Mouse (Mus musculus) limb, embryonic 15.5 days (tissue): Measurements from ENCODE around the gene Mkks. TPM values are rescaled to one million over a fixed set of nuclear protein-coding genes. Genes with fewer than 3 reads are reported as not detected.

Experiments
- ATAC-seq: fragments of 200-750 bp; cut with Nextera tagmentation; 2 replicates; pipeline ENCODE4 v1.8.0; 2017; ENCODE audit warnings: low read depth, moderate TSS enrichment; ENCODE audit not compliant: insufficient number of reproducible peaks, low FRiP score, low TSS enrichment
- H3K27ac ChIP-seq: fragments of 300-500 bp; sonication (generic); 2 replicates; pipeline ENCODE4 v1.5.1; 2015; ENCODE audit warnings: moderate library complexity, mild to moderate bottlenecking, inconsistent platforms
- H3K27me3 ChIP-seq: fragments of 300-500 bp; sonication (generic); 2 replicates; pipeline ENCODE4 v1.6.1; 2015; ENCODE audit warnings: inconsistent platforms
- H3K36me3 ChIP-seq: fragments of 300-500 bp; sonication (generic); 2 replicates; pipeline ENCODE4 v1.6.1; 2015; ENCODE audit warnings: inconsistent platforms
- H3K4me1 ChIP-seq: fragments of 300-500 bp; sonication (generic); 2 replicates; pipeline ENCODE4 v1.6.1; 2015; ENCODE audit warnings: inconsistent platforms
- H3K4me2 ChIP-seq: fragments of 300-500 bp; sonication (generic); 2 replicates; pipeline ENCODE4 v1.6.1; 2015; ENCODE audit warnings: mild to moderate bottlenecking, inconsistent platforms
- H3K4me3 ChIP-seq: fragments of 300-500 bp; sonication (generic); 2 replicates; pipeline ENCODE4 v1.5.1; 2015; ENCODE audit warnings: mild to moderate bottlenecking, inconsistent platforms
- H3K9ac ChIP-seq: fragments of 300-500 bp; sonication (generic); 2 replicates; pipeline ENCODE4 v1.6.1; 2015; ENCODE audit warnings: inconsistent platforms
- H3K9me3 ChIP-seq: fragments of 300-500 bp; sonication (generic); 2 replicates; pipeline ENCODE4 v1.6.1; 2016; ENCODE audit warnings: inconsistent platforms
- WGBS: fragments of 180-500 bp; shearing (Covaris S2); methylation state at CpG from one replicate; pipeline ENCODE4 v1.1.7; 2015; 5-methylcytosine and 5-hydroxymethylcytosine counted together
- polyA plus RNA-seq: library from polyadenylated mRNA; unstranded; fragments of >200 nt; fragmentation: Nextera tagmentation; extraction: Ambion mirVana; gene quantifications from 2 replicates; pipeline ENCODE4 v1.2.1, GENCODE M21; 2015

The Mkks gene
- polyA plus RNA-seq, 1 experiment from 2014 or later = 12.5 TPM

- no peaks in the 10 kb centered on the region for H3K9me3 ChIP-seq
- ATAC-seq = no peak
- WGBS = 63% methylated on average over 3 of the region's 3 CpGs
- no peak overlapping the region for H3K27ac ChIP-seq
- H3K4me3 ChIP-seq = no peak overlapping the region
- no peak overlapping the region for H3K9ac ChIP-seq
- no peaks in the 10 kb centered on the region for H3K27me3 ChIP-seq
- no peaks in the 10 kb centered on the region for H3K4me1 ChIP-seq
- H3K4me2 ChIP-seq = no peak overlapping the region
- H3K36me3 ChIP-seq = no peaks in the 10 kb centered on the region
Measured at GRCm38 (mm10) chr2:136832936-136833335, 58.3 kb downstream of the Mkks start.

GRCm38 (mm10) chr2:136827612-136828011 is 63.6 kb downstream of the Mkks start:
- no peaks in the 10 kb centered on the region for H3K9me3 ChIP-seq
- WGBS = 76% methylated on average over 4 of the region's 4 CpGs
- H3K4me2 ChIP-seq = no peak overlapping the region
- no peaks in the 10 kb centered on the region for H3K4me1 ChIP-seq
- H3K4me3 ChIP-seq = no peak overlapping the region
- no peak overlapping the region for H3K9ac ChIP-seq
- H3K27ac ChIP-seq = no peak overlapping the region
- no peak for ATAC-seq
- no peaks in the 10 kb centered on the region for H3K27me3 ChIP-seq
- no peaks in the 10 kb centered on the region for H3K36me3 ChIP-seq

Other genes starting within 250 kb of the Mkks start
- 0.41 and 0.65 TPM in 2 replicates for gene Snap25, start 177.9 kb downstream of the Mkks start, polyA plus RNA-seq
- 21.6 and 42.9 TPM in 2 replicates for gene AL731706.2, start 5.7 kb downstream of the Mkks start, polyA plus RNA-seq
- 5.5 and 6.5 TPM in 2 replicates for gene Slx4ip, start 171 bp downstream of the Mkks start, polyA plus RNA-seq
- gene AL731706.1, start within 50 bp of the Mkks start, polyA plus RNA-seq = 27.3 and 33.6 TPM in 2 replicates
- 28.9 and 35.2 TPM in 2 replicates for gene Jag1, start 225.3 kb upstream of the Mkks start, polyA plus RNA-seq